Mouse (Mus musculus): ENCODE measurements around the gene Cdkn2aipnl. TPM values are rescaled to one million over a fixed set of nuclear protein-coding genes. Genes with fewer than 3 reads are reported as not detected.

Cdkn2aipnl gene
- polyA plus RNA-seq, 1 experiment = 35.2 TPM

GRCm38 (mm10) chr11:52001341-52001740 lies 33.9 kb downstream of the Cdkn2aipnl start:
- H3K27ac ChIP-seq (ENCODE audit: insufficient read depth, low read length) = no peak overlapping the region
- H3K4me3 ChIP-seq (ENCODE audit: insufficient read depth, low read length) = no peak overlapping the region
- H3K4me1 ChIP-seq (ENCODE audit: control insufficient read depth, insufficient read depth, low read length) = peaks cover 2% of the 10 kb centered on the region; the same call in 1 of the 2 replicates
- TF ChIP-seq CTCF (IDR thresholded peaks at IDR 0.05; ENCODE audit: extremely low read depth, insufficient read depth, low read length) (no peak), POLR2A (IDR thresholded peaks at IDR 0.05; ENCODE audit: extremely low read depth, insufficient read depth, low read length) (no peak)

GRCm38 (mm10) chr11:52001861-52002260 lies 34.4 kb downstream of the Cdkn2aipnl start:
- TF ChIP-seq CTCF (IDR thresholded peaks at IDR 0.05; ENCODE audit: extremely low read depth, insufficient read depth, low read length) (no peak), POLR2A (IDR thresholded peaks at IDR 0.05; ENCODE audit: extremely low read depth, insufficient read depth, low read length) (no peak)
- Histone ChIP-seq H3K4me1 (ENCODE audit: control insufficient read depth, insufficient read depth, low read length) (peaks cover under 1% of the 10 kb centered on the region; the same call in 1 of the 2 replicates), H3K27ac (ENCODE audit: insufficient read depth, low read length) (no peak overlapping the region), H3K4me3 (ENCODE audit: insufficient read depth, low read length) (no peak overlapping the region)

DNA sequence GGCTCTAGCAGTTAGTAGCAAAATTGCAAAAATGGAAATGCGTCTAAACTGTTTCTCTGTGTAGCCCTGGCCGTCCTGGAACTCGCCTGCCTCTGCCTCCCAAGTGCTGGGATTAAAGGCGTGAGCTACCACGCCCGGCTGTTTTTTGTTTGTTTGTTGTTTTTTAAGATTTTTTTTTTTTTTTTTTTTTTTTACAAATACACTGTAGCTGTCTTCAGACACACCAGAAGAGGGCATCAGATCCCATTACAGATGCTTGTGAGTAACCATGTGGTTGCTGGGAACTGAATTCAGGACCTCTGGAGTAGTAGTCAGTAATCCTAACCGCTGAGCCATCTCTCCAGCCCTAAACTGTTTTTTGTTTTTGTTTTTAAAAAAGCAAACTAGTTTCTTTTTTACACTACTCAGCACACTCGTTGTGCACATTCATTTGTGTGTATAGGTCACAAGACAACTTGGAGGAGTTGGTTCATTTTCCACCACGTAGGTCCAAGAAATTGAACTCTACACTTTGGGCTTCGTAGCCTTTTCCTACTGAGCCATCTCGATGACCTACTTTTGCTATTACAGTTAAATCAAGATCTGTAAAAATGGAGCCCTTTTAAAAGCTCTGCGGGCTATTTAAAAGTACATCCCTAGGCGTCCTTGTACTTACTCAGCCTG lies 35.5 kb downstream of the Cdkn2aipnl start:
- Histone ChIP-seq H3K27ac (ENCODE audit: insufficient read depth, low read length) (no peak overlapping the region), H3K4me3 (ENCODE audit: insufficient read depth, low read length) (no peak overlapping the region), H3K4me1 (ENCODE audit: control insufficient read depth, insufficient read depth, low read length) (no peaks in the 10 kb centered on the region; the same call in 1 of the 2 replicates)
- TF ChIP-seq CTCF (IDR thresholded peaks at IDR 0.05; ENCODE audit: extremely low read depth, insufficient read depth, low read length) (no peak), POLR2A (IDR thresholded peaks at IDR 0.05; ENCODE audit: extremely low read depth, insufficient read depth, low read length) (no peak)

GRCm38 (mm10) chr11:52003505-52003771 lies 36.0 kb downstream of the Cdkn2aipnl start:
- Histone ChIP-seq H3K27ac (ENCODE audit: insufficient read depth, low read length) (peak overlapping the region; percentile 75; the same call in 1 of the 2 replicates), H3K4me1 (ENCODE audit: control insufficient read depth, insufficient read depth, low read length) (no peaks in the 10 kb centered on the region; the same call in 1 of the 2 replicates), H3K4me3 (ENCODE audit: insufficient read depth, low read length) (peak overlapping the region; percentile 58)
- TF ChIP-seq CTCF (IDR thresholded peaks at IDR 0.05; ENCODE audit: extremely low read depth, insufficient read depth, low read length) (no peak), POLR2A (IDR thresholded peaks at IDR 0.05; ENCODE audit: extremely low read depth, insufficient read depth, low read length) (no peak)

GRCm38 (mm10) chr11:52003772-52004528 lies 36.5 kb downstream of the Cdkn2aipnl start, which contains the start of gene Cdkl3:
Cdkl3 (plus strand) TSS chr11:52004221.
- Histone ChIP-seq H3K27ac (ENCODE audit: insufficient read depth, low read length) (peak within 1 kb of the TSS; percentile 75), H3K4me1 (ENCODE audit: control insufficient read depth, insufficient read depth, low read length) (no peaks in the 10 kb centered on the region; the same call in 1 of the 2 replicates), H3K4me3 (ENCODE audit: insufficient read depth, low read length) (peak within 1 kb of the TSS; percentile 58)
- no peak for TF ChIP-seq CTCF (IDR thresholded peaks at IDR 0.05; ENCODE audit: extremely low read depth, insufficient read depth, low read length)
- 0 out of 2 replicates have a peak, but pooled peaks have one; percentile 34 for TF ChIP-seq POLR2A (IDR thresholded peaks at IDR 0.05; ENCODE audit: extremely low read depth, insufficient read depth, low read length)

DNA sequence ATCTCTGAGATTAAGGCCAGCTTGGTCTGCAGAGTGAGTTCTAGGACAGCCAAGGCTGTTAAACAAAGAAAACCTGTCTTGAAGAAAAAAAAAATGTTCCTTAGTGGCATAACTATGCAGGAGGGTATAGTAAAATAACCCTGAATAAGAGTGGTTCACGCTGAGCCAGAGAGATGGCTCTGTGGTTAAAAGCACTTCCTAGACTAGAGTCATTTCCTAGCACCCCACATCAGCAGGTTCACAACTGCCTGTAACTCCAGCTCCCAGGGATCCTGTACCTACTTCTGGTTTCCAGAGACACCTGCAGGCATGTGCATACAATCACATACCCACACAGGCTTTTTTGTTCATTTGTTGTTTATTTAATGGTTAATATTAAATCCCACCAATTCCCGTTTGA lies 38.1 kb downstream of the Cdkn2aipnl start:
- TF ChIP-seq POLR2A (IDR thresholded peaks at IDR 0.05; ENCODE audit: extremely low read depth, insufficient read depth, low read length) (no peak), CTCF (IDR thresholded peaks at IDR 0.05; ENCODE audit: extremely low read depth, insufficient read depth, low read length) (no peak)
- Histone ChIP-seq H3K27ac (ENCODE audit: insufficient read depth, low read length) (no peak overlapping the region), H3K4me1 (ENCODE audit: control insufficient read depth, insufficient read depth, low read length) (no peaks in the 10 kb centered on the region; the same call in 1 of the 2 replicates), H3K4me3 (ENCODE audit: insufficient read depth, low read length) (no peak overlapping the region)

- H3K4me1 ChIP-seq (ENCODE audit: control insufficient read depth, insufficient read depth, low read length) = no peaks in the 10 kb centered on the region
- TF ChIP-seq POLR2A (IDR thresholded peaks at IDR 0.05; ENCODE audit: extremely low read depth, insufficient read depth, low read length) (no peak), CTCF (IDR thresholded peaks at IDR 0.05; ENCODE audit: extremely low read depth, insufficient read depth, low read length) (no peak)
- H3K4me3 ChIP-seq (ENCODE audit: insufficient read depth, low read length) = no peak overlapping the region
- H3K27ac ChIP-seq (ENCODE audit: insufficient read depth, low read length) = no peak overlapping the region
Observed at GRCm38 (mm10) chr11:52011011-52011410, 43.5 kb downstream of the Cdkn2aipnl start.

GRCm38 (mm10) chr11:52011541-52011940 lies 44.1 kb downstream of the Cdkn2aipnl start:
- H3K4me1 ChIP-seq (ENCODE audit: control insufficient read depth, insufficient read depth, low read length) = no peaks in the 10 kb centered on the region
- no peak overlapping the region for H3K4me3 ChIP-seq (ENCODE audit: insufficient read depth, low read length)
- TF ChIP-seq CTCF (IDR thresholded peaks at IDR 0.05; ENCODE audit: extremely low read depth, insufficient read depth, low read length) (no peak), POLR2A (IDR thresholded peaks at IDR 0.05; ENCODE audit: extremely low read depth, insufficient read depth, low read length) (no peak)
- H3K27ac ChIP-seq (ENCODE audit: insufficient read depth, low read length) = no peak overlapping the region

DNA sequence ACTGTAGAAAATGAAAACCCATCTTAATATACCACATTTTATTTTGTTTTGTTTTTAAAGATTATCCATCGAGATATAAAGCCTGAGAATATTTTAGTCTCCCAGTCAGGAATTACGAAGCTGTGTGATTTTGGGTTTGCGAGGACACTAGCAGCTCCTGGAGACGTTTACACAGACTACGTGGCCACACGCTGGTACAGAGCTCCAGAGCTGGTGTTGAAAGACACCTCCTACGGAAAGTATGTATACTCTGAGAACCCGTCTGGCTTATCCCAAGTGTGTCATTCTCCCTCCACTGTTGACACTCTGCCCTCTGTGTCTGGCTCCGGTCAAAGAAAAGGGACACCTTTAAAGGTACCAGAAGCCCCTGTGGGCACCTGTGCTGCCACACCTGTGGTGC lies 50.8 kb downstream of the Cdkn2aipnl start:
- Histone ChIP-seq H3K4me1 (ENCODE audit: control insufficient read depth, insufficient read depth, low read length) (peaks cover 1% of the 10 kb centered on the region; the same call in 1 of the 2 replicates), H3K4me3 (ENCODE audit: insufficient read depth, low read length) (no peak overlapping the region), H3K27ac (ENCODE audit: insufficient read depth, low read length) (no peak overlapping the region)
- no peak for TF ChIP-seq CTCF (IDR thresholded peaks at IDR 0.05; ENCODE audit: extremely low read depth, insufficient read depth, low read length)
- TF ChIP-seq POLR2A (IDR thresholded peaks at IDR 0.05; ENCODE audit: extremely low read depth, insufficient read depth, low read length) = no peak

Other genes starting within 250 kb of the Cdkn2aipnl start
- 9.3 and 9.4 TPM in 2 replicates for gene Sec24a, start 204.0 kb upstream of the Cdkn2aipnl start, polyA plus RNA-seq (2012; rRNA removed)
- 97.2 and 100 TPM in 2 replicates for gene Sar1b, start 204.0 kb upstream of the Cdkn2aipnl start, polyA plus RNA-seq (2012; rRNA removed)
- gene Jade2, start 110.0 kb upstream of the Cdkn2aipnl start, polyA plus RNA-seq (2012; rRNA removed) = 24.2 and 24.5 TPM in 2 replicates
- gene Ube2b, start 33.1 kb downstream of the Cdkn2aipnl start, polyA plus RNA-seq (2012; rRNA removed) = 221 and 234 TPM in 2 replicates
- gene Cdkl3, start 36.6 kb downstream of the Cdkn2aipnl start, polyA plus RNA-seq (2012; rRNA removed) = 13.1 and 13.7 TPM in 2 replicates
- 106 and 107 TPM in 2 replicates for gene Ppp2ca, start 131.0 kb downstream of the Cdkn2aipnl start, polyA plus RNA-seq (2012; rRNA removed)
- gene Olfr1373, start 177.9 kb downstream of the Cdkn2aipnl start, polyA plus RNA-seq (2012; rRNA removed) = not detected in 2 replicates
- not detected in 2 replicates for gene Olfr1371, start 246.3 kb downstream of the Cdkn2aipnl start, polyA plus RNA-seq (2012; rRNA removed)